Mouse (Mus musculus): ENCODE results near the gene Tbc1d22a. TPM values are rescaled to one million over a fixed set of nuclear protein-coding genes. Genes with fewer than 3 reads are reported as not detected.

Gene Tbc1d22a
- polyA plus RNA-seq, 1 experiment from 2014 or later, result 6.2 TPM

- no peak overlapping the region for H3K4me2 ChIP-seq (ENCODE audit: low read depth, low read length)
- no peak overlapping the region for H3K4me3 ChIP-seq (ENCODE audit: low read depth, low read length)
- H3K27ac ChIP-seq (replicated peaks; ENCODE audit: low read depth, low read length), result no peak overlapping the region
- H3K27me3 ChIP-seq (ENCODE audit: control insufficient read depth, insufficient read depth, low read length), result no peaks in the 10 kb centered on the region
- H3K36me3 ChIP-seq (replicated peaks; ENCODE audit: control insufficient read depth, insufficient read depth, low read depth, low read length), result no peaks in the 10 kb centered on the region
- no peaks in the 10 kb centered on the region for H3K9me3 ChIP-seq (replicated peaks; ENCODE audit: control insufficient read depth, low read length)
- no peaks in the 10 kb centered on the region for H3K4me1 ChIP-seq (ENCODE audit: control insufficient read depth, insufficient read depth, low read length)
- WGBS, result 84% methylated on average over 4 of the region's 4 CpGs
- DNase-seq (ENCODE audit: low spot score) (no peak), ATAC-seq (replicated peaks; ENCODE audit: insufficient number of reproducible peaks, low FRiP score, low TSS enrichment, low read depth) (no peak)
- no peak overlapping the region for H3K9ac ChIP-seq (replicated peaks; ENCODE audit: low read length)
Observed at GRCm38 (mm10) chr15:86363841-86364295, 149.6 kb downstream of the Tbc1d22a start.

- no peaks in the 10 kb centered on the region for H3K4me1 ChIP-seq (ENCODE audit: control insufficient read depth, insufficient read depth, low read length)
- no peak for DNase-seq (ENCODE audit: low spot score)
- H3K9me3 ChIP-seq (replicated peaks; ENCODE audit: control insufficient read depth, low read length), result no peaks in the 10 kb centered on the region
- H3K4me2 ChIP-seq (ENCODE audit: low read depth, low read length), result no peak overlapping the region
- H3K27me3 ChIP-seq (ENCODE audit: control insufficient read depth, insufficient read depth, low read length), result no peaks in the 10 kb centered on the region
- no peak overlapping the region for H3K27ac ChIP-seq (replicated peaks; ENCODE audit: low read depth, low read length)
- H3K4me3 ChIP-seq (ENCODE audit: low read depth, low read length), result no peak overlapping the region
- H3K36me3 ChIP-seq (replicated peaks; ENCODE audit: control insufficient read depth, insufficient read depth, low read depth, low read length), result no peaks in the 10 kb centered on the region
- WGBS, result 95% methylated on average over 10 of the region's 10 CpGs
- H3K9ac ChIP-seq (replicated peaks; ENCODE audit: low read length), result no peak overlapping the region
- ATAC-seq (replicated peaks; ENCODE audit: insufficient number of reproducible peaks, low FRiP score, low TSS enrichment, low read depth), result no peak
Observed at GRCm38 (mm10) chr15:86364948-86365658, 150.8 kb downstream of the Tbc1d22a start.

- whole genome bisulfite sequencing, result 72% methylated on average over 4 of the region's 4 CpGs
- no peaks in the 10 kb centered on the region for H3K9me3 ChIP-seq (replicated peaks; ENCODE audit: control insufficient read depth, low read length)
- H3K27me3 ChIP-seq (ENCODE audit: control insufficient read depth, insufficient read depth, low read length), result no peaks in the 10 kb centered on the region
- H3K27ac ChIP-seq (replicated peaks; ENCODE audit: low read depth, low read length), result no peak overlapping the region
- H3K4me2 ChIP-seq (ENCODE audit: low read depth, low read length), result no peak overlapping the region
- H3K36me3 ChIP-seq (replicated peaks; ENCODE audit: control insufficient read depth, insufficient read depth, low read depth, low read length), result no peaks in the 10 kb centered on the region
- H3K4me3 ChIP-seq (ENCODE audit: low read depth, low read length), result no peak overlapping the region
- H3K4me1 ChIP-seq (ENCODE audit: control insufficient read depth, insufficient read depth, low read length), result no peaks in the 10 kb centered on the region
- no peak overlapping the region for H3K9ac ChIP-seq (replicated peaks; ENCODE audit: low read length)
- no peak for DNase-seq (ENCODE audit: low spot score)
- ATAC-seq (replicated peaks; ENCODE audit: insufficient number of reproducible peaks, low FRiP score, low TSS enrichment, low read depth), result no peak
Observed at GRCm38 (mm10) chr15:86366726-86367125, 152.5 kb downstream of the Tbc1d22a start.

GRCm38 (mm10) chr15:86367247-86367646 is 153.0 kb downstream of the Tbc1d22a start:
- Histone ChIP-seq H3K9me3 (replicated peaks; ENCODE audit: control insufficient read depth, low read length) (no peaks in the 10 kb centered on the region), H3K27ac (replicated peaks; ENCODE audit: low read depth, low read length) (no peak overlapping the region), H3K4me1 (ENCODE audit: control insufficient read depth, insufficient read depth, low read length) (no peaks in the 10 kb centered on the region), H3K4me2 (ENCODE audit: low read depth, low read length) (no peak overlapping the region), H3K36me3 (replicated peaks; ENCODE audit: control insufficient read depth, insufficient read depth, low read depth, low read length) (no peaks in the 10 kb centered on the region), H3K9ac (replicated peaks; ENCODE audit: low read length) (no peak overlapping the region), H3K27me3 (ENCODE audit: control insufficient read depth, insufficient read depth, low read length) (no peaks in the 10 kb centered on the region), H3K4me3 (ENCODE audit: low read depth, low read length) (no peak overlapping the region)
- WGBS, result 85% methylated on average over 8 of the region's 8 CpGs
- no peak for DNase-seq (ENCODE audit: low spot score)
- no peak for ATAC-seq (replicated peaks; ENCODE audit: insufficient number of reproducible peaks, low FRiP score, low TSS enrichment, low read depth)

- Histone ChIP-seq H3K4me3 (ENCODE audit: low read depth, low read length) (no peak overlapping the region), H3K4me2 (ENCODE audit: low read depth, low read length) (no peak overlapping the region), H3K9ac (replicated peaks; ENCODE audit: low read length) (no peak overlapping the region), H3K27ac (replicated peaks; ENCODE audit: low read depth, low read length) (no peak overlapping the region), H3K36me3 (replicated peaks; ENCODE audit: control insufficient read depth, insufficient read depth, low read depth, low read length) (no peaks in the 10 kb centered on the region), H3K4me1 (ENCODE audit: control insufficient read depth, insufficient read depth, low read length) (no peaks in the 10 kb centered on the region), H3K27me3 (ENCODE audit: control insufficient read depth, insufficient read depth, low read length) (no peaks in the 10 kb centered on the region), H3K9me3 (replicated peaks; ENCODE audit: control insufficient read depth, low read length) (no peaks in the 10 kb centered on the region)
- 90% methylated on average over 3 of the region's 3 CpGs for WGBS
- DNase-seq (ENCODE audit: low spot score) (no peak), ATAC-seq (replicated peaks; ENCODE audit: insufficient number of reproducible peaks, low FRiP score, low TSS enrichment, low read depth) (no peak)
Observed at GRCm38 (mm10) chr15:86370846-86371245, 156.6 kb downstream of the Tbc1d22a start.

- Histone ChIP-seq H3K4me1 (ENCODE audit: control insufficient read depth, insufficient read depth, low read length) (no peaks in the 10 kb centered on the region), H3K9ac (replicated peaks; ENCODE audit: low read length) (no peak overlapping the region; the same call in 1 of the 2 replicates), H3K4me3 (ENCODE audit: low read depth, low read length) (no peak overlapping the region), H3K27ac (replicated peaks; ENCODE audit: low read depth, low read length) (no peak overlapping the region), H3K27me3 (ENCODE audit: control insufficient read depth, insufficient read depth, low read length) (no peaks in the 10 kb centered on the region), H3K9me3 (replicated peaks; ENCODE audit: control insufficient read depth, low read length) (no peaks in the 10 kb centered on the region), H3K4me2 (ENCODE audit: low read depth, low read length) (no peak overlapping the region), H3K36me3 (replicated peaks; ENCODE audit: control insufficient read depth, insufficient read depth, low read depth, low read length) (no peaks in the 10 kb centered on the region)
- DNase-seq (ENCODE audit: low spot score), result no peak
- WGBS, result 79% methylated on average over 3 of the region's 3 CpGs
- no peak for ATAC-seq (replicated peaks; ENCODE audit: insufficient number of reproducible peaks, low FRiP score, low TSS enrichment, low read depth)
Observed at GRCm38 (mm10) chr15:86375262-86375661, 161.0 kb downstream of the Tbc1d22a start.

GRCm38 (mm10) chr15:86375860-86376394 is 161.7 kb downstream of the Tbc1d22a start:
- Histone ChIP-seq H3K4me2 (ENCODE audit: low read depth, low read length) (no peak overlapping the region), H3K4me1 (ENCODE audit: control insufficient read depth, insufficient read depth, low read length) (no peaks in the 10 kb centered on the region), H3K9me3 (replicated peaks; ENCODE audit: control insufficient read depth, low read length) (no peaks in the 10 kb centered on the region), H3K4me3 (ENCODE audit: low read depth, low read length) (no peak overlapping the region), H3K27ac (replicated peaks; ENCODE audit: low read depth, low read length) (no peak overlapping the region), H3K9ac (replicated peaks; ENCODE audit: low read length) (no peak overlapping the region), H3K36me3 (replicated peaks; ENCODE audit: control insufficient read depth, insufficient read depth, low read depth, low read length) (no peaks in the 10 kb centered on the region), H3K27me3 (ENCODE audit: control insufficient read depth, insufficient read depth, low read length) (no peaks in the 10 kb centered on the region)
- WGBS, result 85% methylated on average over 6 of the region's 6 CpGs
- ATAC-seq (replicated peaks; ENCODE audit: insufficient number of reproducible peaks, low FRiP score, low TSS enrichment, low read depth) (no peak), DNase-seq (ENCODE audit: low spot score) (no peak)

- DNase-seq (ENCODE audit: low spot score) (no peak), ATAC-seq (replicated peaks; ENCODE audit: insufficient number of reproducible peaks, low FRiP score, low TSS enrichment, low read depth) (no peak)
- H3K4me3 ChIP-seq (ENCODE audit: low read depth, low read length), result no peak overlapping the region
- no peaks in the 10 kb centered on the region for H3K36me3 ChIP-seq (replicated peaks; ENCODE audit: control insufficient read depth, insufficient read depth, low read depth, low read length)
- no peak overlapping the region for H3K9ac ChIP-seq (replicated peaks; ENCODE audit: low read length)
- no peaks in the 10 kb centered on the region for H3K27me3 ChIP-seq (ENCODE audit: control insufficient read depth, insufficient read depth, low read length)
- WGBS, result 69% methylated on average over 5 of the region's 5 CpGs
- no peak overlapping the region for H3K4me2 ChIP-seq (ENCODE audit: low read depth, low read length)
- no peak overlapping the region for H3K27ac ChIP-seq (replicated peaks; ENCODE audit: low read depth, low read length)
- no peaks in the 10 kb centered on the region for H3K9me3 ChIP-seq (replicated peaks; ENCODE audit: control insufficient read depth, low read length)
- no peaks in the 10 kb centered on the region for H3K4me1 ChIP-seq (ENCODE audit: control insufficient read depth, insufficient read depth, low read length)
Observed at GRCm38 (mm10) chr15:86383278-86383677, 169.0 kb downstream of the Tbc1d22a start.
